Mouse (Mus musculus) C2C12 (cell line): Measurements from ENCODE around the gene Phf5a.

ENCODE experiments used
- CTCF ChIP-seq: IDR thresholded peaks from one replicate; pipeline ENCODE4 v1.5.1; 2011; ENCODE audit not compliant: control insufficient read depth, insufficient read depth, insufficient read length
- USF1 ChIP-seq: IDR thresholded peaks from one replicate; pipeline ENCODE4 v1.6.1; 2011; ENCODE audit warnings: low read depth, mild to moderate bottlenecking, control low read depth, moderate library complexity

DNA sequence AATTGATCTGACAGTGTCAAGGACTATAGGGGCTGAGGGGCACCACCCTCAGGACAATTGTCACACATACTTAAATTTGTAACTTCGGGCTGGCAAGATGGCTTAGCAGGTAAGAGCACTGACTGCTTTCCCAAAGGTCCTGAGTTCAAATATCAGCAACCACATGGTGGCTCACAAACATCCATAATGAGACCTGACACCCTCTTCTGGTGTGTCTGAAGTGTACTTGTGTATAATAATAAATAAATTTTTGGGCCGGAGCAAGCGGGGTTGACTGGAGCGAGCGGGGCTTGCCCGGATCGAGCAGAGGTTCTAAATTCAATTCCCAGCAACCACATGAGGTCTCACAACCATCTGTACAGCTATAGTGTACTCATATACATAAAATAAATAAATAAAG is 31.4 kb downstream of the Phf5a start:
- TF ChIP-seq CTCF (no peak), USF1 (no peak)
